Mouse (Mus musculus): ENCODE measurements around the gene Plac9b.
"Not testable (repeated sequence)": the region's sequence is repeated elsewhere in the genome, so short reads cannot be mapped to it uniquely, and the experiment has no call there.

The Plac9b gene

DNA sequence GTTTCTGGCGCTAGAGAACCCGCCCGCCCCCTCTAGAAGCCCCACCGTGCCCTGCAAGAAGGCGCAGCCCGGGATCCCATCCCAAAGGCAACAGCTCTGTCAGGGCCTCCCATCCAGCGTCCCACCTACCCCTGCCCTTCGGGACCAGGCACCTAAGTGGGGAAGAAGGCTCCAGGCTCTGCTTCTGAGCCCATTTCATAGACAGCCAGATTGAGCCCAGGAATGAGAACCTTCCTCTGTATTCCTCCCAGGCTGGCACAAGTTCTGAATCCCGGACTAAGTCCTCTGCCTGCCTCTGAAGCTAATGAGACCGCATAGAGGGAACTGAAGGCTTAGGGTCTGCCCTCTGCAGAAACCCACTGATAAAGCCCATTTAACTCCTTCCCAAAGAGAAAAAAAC is at the start of gene Plac9b:
Gene Plac9b (minus strand): TSS at position 101 of the 400 bp plus-strand sequence.
- DNase-seq (ENCODE audit: low spot score), result not testable (repeated sequence)

DNA sequence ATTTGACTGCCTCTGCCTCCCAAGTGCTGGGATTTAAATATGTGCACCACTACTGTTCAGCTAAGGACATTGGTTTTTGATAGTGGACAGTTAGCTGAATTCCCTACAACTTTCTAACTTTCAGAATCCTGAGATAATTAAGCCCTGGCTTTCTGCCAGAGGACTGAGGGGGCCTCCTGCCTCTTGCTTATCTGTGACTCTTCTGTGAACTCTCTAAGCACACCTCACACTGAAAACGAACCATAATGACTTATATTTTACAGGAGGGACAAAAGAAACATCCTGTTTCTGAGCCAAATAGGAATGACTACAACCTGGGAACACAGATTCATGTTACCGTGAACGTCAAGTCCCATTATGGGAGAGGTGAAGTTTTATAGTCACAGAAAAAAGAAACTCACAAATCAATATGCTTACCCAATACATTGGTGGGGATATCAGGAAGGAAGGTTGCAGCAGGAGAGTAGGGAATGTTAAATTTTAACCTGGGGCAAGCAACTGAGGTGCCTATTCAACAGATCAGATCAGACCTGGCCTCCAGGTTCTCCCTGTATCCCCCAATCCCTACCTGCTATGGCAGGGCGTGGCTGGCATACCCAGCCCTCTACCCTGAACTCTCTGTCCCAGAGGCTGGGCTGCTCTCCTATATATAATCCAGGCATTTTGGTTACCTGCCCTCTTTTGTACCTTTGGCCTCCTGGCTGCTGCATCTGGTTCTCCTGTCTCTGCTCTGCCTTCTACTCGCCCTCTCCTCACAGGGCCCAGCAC is 34.1 kb upstream of the Plac9b start:
- not testable (repeated sequence) for DNase-seq (ENCODE audit: low spot score)

DNA sequence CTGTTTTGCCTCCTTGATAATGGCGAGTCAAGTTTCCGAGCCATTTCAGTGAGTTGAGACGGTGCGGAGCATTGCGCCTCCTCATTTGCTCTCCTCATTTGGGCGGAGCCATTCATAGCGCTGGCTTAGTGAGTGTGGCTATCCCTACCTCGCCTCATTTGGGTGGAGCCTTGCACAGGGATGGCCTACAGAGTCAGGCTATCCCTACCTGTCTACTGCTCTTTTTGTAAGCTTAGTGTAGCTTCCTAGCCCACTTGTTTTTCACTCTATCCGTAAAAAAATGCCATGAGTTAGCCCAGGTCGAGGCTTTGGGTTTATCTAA is 24.6 kb upstream of the Plac9b start, which contains the start of gene Tmem254b:
Gene Tmem254b (minus strand): TSS at position 116 of the 322 bp plus-strand sequence.
- DNase-seq (ENCODE audit: low spot score), result not testable (repeated sequence)

DNA sequence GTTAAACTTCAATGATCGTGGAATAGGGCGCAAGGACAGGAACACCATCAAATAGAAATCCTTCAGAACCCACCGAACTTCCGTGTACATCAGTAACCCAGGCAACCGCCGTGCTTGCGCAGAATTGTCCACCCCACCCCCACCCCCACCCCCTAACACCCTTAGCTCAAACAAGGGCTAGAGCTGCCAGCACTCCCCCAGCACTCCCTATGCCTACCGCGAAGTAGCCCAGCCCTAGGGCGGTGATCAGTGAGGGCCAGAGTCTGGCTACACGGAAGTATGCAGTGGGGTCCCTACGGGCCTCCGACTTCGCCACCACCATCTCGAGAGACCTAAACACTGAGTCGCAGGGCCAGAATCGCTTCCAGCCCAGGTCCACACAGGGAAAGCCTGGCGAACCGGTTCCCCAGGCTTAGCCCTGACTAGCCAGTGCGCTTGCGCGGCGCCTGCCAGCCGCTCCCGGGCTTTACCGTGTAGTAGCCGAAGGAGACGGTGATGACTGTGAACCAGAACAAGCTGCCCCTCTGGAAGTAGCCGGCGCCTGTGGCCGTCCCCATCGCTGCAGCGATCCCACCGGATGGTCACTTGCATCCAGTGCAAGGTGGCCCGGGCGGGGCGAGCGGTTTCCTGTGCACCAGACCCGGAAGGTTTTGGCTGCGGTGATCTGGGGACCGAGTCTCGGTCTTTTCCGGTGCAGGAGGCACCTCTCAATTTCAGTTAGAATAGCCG is 24.1 kb upstream of the Plac9b start:
- not testable (repeated sequence) for DNase-seq (ENCODE audit: low spot score)

DNA sequence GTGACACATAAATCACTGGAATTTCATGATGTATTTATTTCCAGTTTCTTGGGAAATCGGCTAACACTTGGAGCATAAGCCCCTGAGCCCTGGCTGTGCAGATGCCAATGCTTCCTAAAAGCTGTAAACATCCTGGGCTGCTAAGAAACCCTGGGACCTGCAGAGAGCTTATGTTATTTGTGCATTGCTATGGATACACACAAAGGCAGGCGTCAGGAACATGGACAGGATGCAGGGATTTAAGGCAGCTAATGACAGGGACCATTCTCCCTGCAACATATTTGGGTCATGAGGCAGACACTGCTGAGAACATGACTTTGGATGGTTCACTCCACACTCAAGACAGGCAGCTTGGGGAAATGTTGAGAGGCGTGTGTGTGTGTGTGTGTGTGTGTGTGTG is 15.6 kb upstream of the Plac9b start:
- DNase-seq (ENCODE audit: low spot score), result not testable (repeated sequence)

DNA sequence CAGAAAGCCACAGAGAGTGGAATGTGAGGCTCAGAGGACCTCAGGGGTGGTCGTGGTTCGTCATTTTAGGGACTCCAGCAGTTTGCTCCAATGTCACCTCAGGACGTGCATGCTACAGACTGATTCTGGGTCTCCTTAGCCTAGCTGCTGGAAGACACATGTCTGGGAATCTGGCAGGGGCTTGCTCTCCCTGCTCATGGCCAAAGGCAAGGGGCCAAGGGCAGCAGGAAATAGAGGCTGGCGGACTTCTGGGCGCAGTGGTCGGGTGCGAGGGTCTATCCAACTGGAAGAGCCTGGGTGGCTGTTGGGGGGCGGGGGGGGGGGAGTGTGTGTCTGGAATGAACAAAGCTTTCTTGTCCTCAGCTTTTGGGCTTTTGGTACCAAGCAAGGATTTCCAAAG is 6.1 kb upstream of the Plac9b start:
- not testable (repeated sequence) for DNase-seq (ENCODE audit: low spot score)

DNA sequence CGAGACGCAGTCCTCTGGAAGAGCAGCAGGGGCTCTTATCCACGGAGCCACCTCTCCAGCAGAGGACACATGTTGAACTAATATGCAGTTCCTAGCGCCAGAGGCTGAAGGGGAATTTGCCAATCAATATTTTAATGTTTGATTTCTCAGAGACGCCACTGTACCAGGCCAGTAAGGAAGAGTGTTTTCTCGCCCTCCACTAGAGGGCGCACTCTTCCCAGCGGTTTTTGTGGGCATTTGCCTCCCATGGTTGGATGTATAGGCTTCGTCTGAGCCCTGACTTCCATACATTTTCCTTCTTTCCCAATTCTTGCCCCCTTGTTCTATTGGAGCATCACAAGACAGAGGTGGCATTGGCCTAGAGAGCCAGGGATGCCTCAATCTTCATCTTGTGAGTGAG is 4.4 kb upstream of the Plac9b start:
- not testable (repeated sequence) for DNase-seq (ENCODE audit: low spot score)

DNA sequence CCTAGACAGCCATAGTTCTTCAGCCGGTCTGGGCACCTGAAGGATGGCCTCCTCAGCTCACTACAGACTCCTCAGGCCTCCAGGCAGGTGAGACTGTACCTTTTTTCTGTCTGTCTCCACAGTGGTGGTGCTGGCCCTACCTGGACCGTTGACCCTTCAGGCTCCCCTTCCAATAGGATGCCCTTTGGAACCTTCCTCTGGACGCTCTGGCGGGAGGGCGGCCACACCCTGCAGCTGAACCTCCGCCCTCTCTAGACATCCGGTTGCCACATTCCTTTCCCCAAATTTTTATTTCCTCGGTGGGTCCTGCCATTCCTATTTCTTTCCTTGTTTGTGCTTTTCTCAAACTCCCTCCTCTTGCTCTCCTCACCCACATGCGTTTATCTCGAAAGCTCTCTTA is 620 bp downstream of the Plac9b start:
- DNase-seq (ENCODE audit: low spot score), result not testable (repeated sequence)

DNA sequence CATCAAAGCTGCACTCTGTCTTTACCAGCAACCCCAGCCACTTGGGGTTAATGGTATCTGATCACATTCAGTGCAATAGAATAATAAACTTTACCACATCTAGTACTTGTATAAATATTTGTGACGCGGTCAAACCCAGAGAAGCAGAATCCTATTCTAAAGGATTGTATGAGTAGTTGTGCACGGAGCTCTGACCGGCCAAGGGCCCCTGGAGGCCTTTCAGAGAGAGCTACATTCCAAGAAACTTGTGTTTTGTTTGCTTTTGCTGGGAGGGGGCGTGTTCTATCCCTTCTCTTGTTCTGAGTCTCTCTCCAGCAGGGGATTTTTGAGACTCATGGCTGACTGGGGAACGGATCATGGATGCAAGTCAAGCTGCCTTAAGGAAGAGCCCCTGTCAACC is 7.3 kb downstream of the Plac9b start:
- DNase-seq (ENCODE audit: low spot score), result not testable (repeated sequence)

DNA sequence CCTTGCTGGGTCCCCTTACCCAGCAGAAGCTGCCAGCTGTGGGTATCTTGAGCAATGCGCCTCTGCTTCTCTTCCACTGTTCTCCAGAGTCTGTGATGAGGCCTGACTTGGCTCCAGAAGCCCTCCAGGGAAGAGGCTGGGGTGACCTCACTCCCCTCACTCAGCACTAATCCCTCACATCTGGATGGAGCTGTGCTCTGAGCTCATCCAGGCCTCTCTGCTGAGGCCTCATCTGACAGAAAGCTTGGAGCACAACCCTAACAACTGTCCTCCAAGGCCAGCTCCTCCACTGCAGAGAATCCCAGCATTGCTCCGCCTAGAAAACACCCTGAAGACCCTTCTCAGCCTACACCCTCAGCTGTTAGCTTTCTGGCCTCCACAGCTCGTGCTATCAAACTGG is 8.3 kb downstream of the Plac9b start:
- not testable (repeated sequence) for DNase-seq (ENCODE audit: low spot score)

DNA sequence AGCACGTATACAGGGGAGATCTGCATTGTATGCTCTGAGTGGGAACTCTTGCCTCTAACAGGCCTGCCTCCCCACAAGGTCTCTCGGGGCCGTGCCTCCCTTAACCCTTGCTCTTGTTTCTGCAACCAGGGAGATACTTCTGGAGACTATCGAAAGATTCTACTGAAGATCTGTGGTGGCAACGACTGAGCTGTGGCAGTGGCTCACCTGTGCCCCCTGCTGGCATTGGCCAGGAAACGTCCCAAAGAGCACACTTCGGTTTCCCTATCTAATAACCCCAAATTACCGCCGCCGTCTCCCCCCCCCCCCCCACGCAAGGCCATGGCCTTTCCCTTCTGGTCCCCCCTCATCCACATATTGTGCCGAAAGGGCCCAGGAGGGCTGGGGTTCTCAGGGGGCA is 17.0 kb downstream of the Plac9b start:
- DNase-seq (ENCODE audit: low spot score), result not testable (repeated sequence)

DNA sequence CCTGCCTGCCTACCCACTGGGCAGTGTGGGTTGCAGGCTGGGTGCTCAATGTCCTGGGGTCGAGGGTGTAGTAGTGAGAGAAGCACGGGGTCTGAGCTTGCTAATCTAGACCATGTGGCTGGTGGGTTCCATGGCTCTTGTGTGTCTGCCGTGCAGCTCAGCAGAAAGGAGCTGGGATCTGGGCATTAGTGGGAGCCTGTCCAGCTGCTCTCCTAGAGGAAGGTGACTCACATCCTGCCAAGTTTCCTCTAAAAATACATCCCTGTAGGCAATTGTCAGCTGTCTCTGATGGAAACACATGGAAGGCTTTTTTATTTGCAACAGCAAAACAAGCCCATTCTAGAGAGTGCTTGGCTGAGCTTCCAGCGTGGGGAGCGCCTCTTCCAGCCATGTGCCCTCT is 19.9 kb downstream of the Plac9b start:
- not testable (repeated sequence) for DNase-seq (ENCODE audit: low spot score)

DNA sequence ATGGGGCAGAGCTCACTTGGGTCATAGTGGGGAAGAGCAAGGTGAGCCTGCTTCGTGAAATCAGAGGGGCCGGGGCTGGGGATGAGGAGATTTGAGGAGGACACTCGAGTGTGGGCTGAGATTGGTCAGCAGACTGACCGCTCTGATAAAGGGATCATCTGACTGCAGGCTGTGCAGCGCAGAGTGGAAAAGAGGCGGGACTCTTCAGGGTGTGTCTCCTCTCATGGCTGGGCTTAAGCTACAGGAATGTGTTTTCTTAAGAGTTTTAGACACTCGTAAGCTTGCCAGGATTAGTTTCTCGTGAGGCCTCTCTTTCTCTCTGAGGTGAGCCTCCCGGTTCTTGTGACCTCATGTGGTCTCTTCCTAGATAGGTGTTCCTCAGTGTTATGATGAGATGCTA is 21.1 kb downstream of the Plac9b start:
- DNase-seq (ENCODE audit: low spot score), result not testable (repeated sequence)

DNA sequence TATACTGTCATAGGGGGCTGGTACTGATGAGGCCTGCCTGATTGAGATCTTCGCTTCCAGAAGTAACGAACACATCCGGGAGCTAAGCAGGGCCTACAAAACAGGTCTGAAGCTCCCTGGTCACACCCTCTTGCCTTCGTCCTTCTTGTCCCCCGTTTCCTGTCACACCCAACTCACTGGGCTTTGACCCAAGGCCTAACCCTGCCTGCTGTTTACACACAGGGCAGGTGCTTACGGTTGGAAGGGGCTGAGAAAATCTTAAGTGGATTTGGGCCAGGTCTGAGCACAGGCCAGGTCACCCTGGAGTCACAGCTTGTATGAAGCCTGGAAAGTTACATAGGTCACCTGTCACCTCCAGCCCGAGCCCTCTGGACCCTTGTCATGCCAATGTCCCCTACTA is 26.2 kb downstream of the Plac9b start:
- not testable (repeated sequence) for DNase-seq (ENCODE audit: low spot score)

DNA sequence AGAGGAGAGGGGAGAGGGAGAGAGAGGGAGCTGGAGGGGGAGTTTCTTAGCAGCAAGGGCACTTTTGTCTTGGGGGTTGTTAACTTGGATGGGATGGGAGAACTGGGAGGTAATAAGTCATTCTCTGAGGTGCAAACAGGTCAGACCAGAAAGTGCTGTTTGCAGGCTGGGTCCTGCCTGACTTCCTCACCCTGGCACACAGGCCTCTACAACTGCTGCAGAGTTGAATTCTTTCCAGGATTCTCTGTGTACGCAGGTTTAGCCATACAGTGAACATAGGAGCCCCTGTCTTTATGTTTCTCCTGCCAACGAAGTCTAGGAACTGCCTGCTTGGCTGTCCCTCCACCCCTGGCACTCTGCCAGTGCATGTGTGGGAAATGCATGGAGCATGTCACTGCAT is 35.2 kb downstream of the Plac9b start:
- not testable (repeated sequence) for DNase-seq (ENCODE audit: low spot score)

DNA sequence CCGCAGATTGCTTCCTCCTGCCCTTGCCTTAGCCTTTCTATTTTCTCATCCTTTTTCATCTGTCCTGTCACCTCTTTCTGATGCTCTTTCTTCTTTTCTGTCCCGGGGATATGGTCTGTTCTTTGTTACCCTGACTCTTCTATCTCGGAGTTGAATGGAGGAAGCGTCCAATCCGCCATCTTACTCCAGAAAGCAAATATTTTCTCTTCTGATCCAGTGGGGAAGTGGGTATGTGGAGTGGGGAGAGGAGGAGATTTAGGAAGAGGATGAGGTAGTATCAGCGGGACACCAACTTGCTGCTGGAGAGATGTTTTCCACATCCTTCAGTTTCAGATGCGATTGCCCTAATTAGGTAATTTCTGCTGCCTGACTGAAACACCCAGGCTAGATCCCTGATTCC is 63.2 kb downstream of the Plac9b start:
- not testable (repeated sequence) for DNase-seq (ENCODE audit: low spot score)

DNA sequence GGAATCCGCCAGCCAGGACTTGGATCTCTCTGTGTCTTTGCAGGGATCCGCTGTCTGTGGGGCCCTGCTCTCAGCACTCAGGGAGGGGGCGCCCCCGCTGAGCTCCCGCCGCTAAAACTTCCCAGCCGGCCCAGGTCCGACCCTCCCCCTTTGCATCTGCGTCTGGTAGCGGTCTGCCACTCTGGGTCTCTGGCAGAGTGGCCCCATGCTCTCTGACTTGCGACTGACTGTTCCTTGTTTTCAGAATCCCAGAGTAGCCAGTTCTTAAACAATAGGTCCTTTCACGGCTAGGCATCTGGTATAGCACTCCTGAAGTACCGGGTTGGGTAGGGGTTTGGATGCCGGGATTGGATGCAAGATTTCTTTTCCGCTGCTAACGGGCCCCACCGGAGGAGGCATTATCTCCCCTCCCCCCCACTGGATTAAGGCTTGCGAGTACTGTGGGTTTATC is 63.7 kb downstream of the Plac9b start:
- DNase-seq (ENCODE audit: low spot score), result not testable (repeated sequence)

DNA sequence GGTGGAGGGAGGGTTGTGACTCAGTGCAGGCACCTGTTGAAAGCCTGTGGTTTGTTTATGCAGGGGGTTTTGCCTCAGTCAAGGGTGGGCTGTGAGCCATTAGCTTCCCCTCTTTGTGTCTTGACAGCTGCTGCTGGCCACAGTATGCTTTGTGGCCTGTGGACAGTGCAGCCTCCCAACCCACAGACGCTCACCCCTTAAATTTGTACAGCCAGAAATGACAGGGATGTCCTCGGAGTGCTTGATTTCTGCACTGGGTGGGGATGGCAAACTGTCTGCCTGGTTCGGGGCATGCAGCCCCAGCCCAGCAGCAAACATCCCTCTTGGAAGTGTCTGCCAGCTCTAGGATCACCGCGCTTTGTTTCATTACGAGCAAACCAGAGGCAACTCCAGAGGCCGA is 64.1 kb downstream of the Plac9b start, which contains the start of gene Duxbl2:
Gene Duxbl2 (plus strand): TSS at position 200 of the 400 bp plus-strand sequence.
- not testable (repeated sequence) for DNase-seq (ENCODE audit: low spot score)

All from ovary, adult 18-20 months (tissue).